Mouse (Mus musculus): ENCODE results near the gene Dusp8. TPM values are rescaled to one million over a fixed set of nuclear protein-coding genes. Genes with fewer than 3 reads are reported as not detected.

Gene Dusp8
- total and polyA plus RNA-seq, 3 experiments = 0.14 to 1.5 (median 0.17) TPM

GRCm38 (mm10) chr7:142087069-142087652 is 8.5 kb downstream of the Dusp8 start:
- Histone ChIP-seq H3K4me2 (ENCODE audit: insufficient read depth, low read depth, poor library complexity, severe bottlenecking) (no peak overlapping the region), H3K27me3 (replicated peaks) (peaks cover 58% of the 10 kb centered on the region), H3K9ac (ENCODE audit: insufficient read depth, low read depth) (no peak overlapping the region), H3K4me1 (ENCODE audit: control insufficient read depth in 1 of 2, insufficient read depth in 2 of 2) (no peaks in the 10 kb centered on the region), H3K36me3 (replicated peaks in 1 of 2; ENCODE audit: control insufficient read depth in 1 of 2, insufficient read depth in 1 of 2, low read length in 1 of 2) (peaks cover 13 to 28% of the 10 kb centered on the region in 2 experiments), H3K9me3 (replicated peaks; ENCODE audit: low read length) (no peaks in the 10 kb centered on the region), H3K79me2 (replicated peaks; ENCODE audit: control insufficient read depth, extremely low read depth, insufficient read depth, poor library complexity, severe bottlenecking) (no peaks in the 10 kb centered on the region), H3K27ac (ENCODE audit: insufficient read depth, low read depth) (no peak overlapping the region), H3K4me3 (replicated peaks in 1 of 3; ENCODE audit: low read depth in 2 of 3, low read length in 2 of 3, poor library complexity in 1 of 3) (no peak overlapping the region)
- dilution Hi-C loops (cut with MboI; ENCODE audit: extremely low pct_ligation_motif_present, extremely low pct_unique_long_range_greater_than_20kb, low sequenced_read_pairs) (no loop called here), in situ Hi-C loops (cut with MboI; ENCODE audit: low pct_ligation_motif_present, low pct_unique_long_range_greater_than_20kb, low sequenced_read_pairs) (no loop called here)
- DNase-seq (ENCODE audit: extremely low read depth) = no peak
- no peak for TF ChIP-seq KAT2A (IDR thresholded peaks at IDR 0.05; ENCODE audit: insufficient replicate concordance, low read length)
- TF ChIP-seq ZMIZ1 (IDR thresholded peaks at IDR 0.05; ENCODE audit: low read depth, low read length) = no peak
- no peak for TF ChIP-seq USF2 (conservative IDR thresholded peaks at IDR 0.05; ENCODE audit: low read depth, low read length)
- TF ChIP-seq ZKSCAN1 (IDR thresholded peaks at IDR 0.05; ENCODE audit: borderline replicate concordance, low read depth, low read length) = no peak
- TF ChIP-seq PAX5 (IDR thresholded peaks at IDR 0.05; ENCODE audit: low read length) = no peak
- no peak for TF ChIP-seq TBP (conservative IDR thresholded peaks at IDR 0.05; ENCODE audit: low read depth, low read length)
- no peak for TF ChIP-seq CHD2 (IDR thresholded peaks at IDR 0.05; ENCODE audit: low read length)
- no peak for TF ChIP-seq TCF12 (IDR thresholded peaks at IDR 0.05; ENCODE audit: low read depth, low read length)
- TF ChIP-seq USF1 (IDR thresholded peaks at IDR 0.05; ENCODE audit: low read depth, low read length) = no peak

DNA sequence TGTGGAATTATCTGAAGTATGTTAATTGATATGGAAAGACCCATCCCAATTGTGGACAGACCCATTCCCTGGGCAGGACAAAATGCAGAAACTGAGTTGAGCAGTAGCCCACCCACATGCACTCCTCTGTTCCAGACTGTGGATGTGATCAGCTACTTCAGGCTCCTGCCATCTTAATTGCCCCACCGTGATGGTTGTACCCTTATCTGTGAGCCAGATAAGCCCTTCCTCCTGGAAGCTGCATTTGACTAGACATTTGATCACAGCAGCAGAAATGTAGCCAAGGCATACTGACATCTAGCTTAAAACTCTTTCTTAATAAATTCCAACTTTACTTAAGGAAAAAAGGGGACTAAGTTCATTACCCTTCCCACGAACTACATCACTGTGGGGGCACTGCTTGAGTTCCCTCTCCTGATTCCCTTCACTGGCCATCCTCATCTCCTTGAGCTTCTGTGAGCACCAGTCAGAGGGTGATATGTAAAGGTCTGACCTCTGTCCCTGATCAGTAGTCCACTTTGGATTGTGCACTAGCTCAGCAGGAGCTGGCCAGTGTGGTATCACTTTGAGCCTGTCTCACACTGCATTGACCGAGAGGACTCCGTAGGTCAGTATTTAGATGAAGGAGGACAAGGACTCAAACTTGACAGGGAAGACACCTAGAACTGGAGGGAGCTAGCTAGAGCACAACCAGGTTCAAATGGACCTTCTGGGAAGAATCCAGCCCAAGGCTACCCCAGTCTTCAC is 9.3 kb downstream of the Dusp8 start:
- Histone ChIP-seq H3K79me2 (replicated peaks; ENCODE audit: control insufficient read depth, extremely low read depth, insufficient read depth, poor library complexity, severe bottlenecking) (no peaks in the 10 kb centered on the region), H3K36me3 (replicated peaks in 1 of 2; ENCODE audit: control insufficient read depth in 1 of 2, insufficient read depth in 1 of 2, low read length in 1 of 2) (peaks cover 15 to 32% of the 10 kb centered on the region in 2 experiments), H3K4me2 (ENCODE audit: insufficient read depth, low read depth, poor library complexity, severe bottlenecking) (no peak overlapping the region), H3K4me3 (replicated peaks in 1 of 3; ENCODE audit: low read depth in 2 of 3, low read length in 2 of 3, poor library complexity in 1 of 3) (no peak overlapping the region), H3K27ac (ENCODE audit: insufficient read depth, low read depth) (no peak overlapping the region), H3K27me3 (replicated peaks) (peaks cover 50% of the 10 kb centered on the region), H3K9ac (ENCODE audit: insufficient read depth, low read depth) (no peak overlapping the region), H3K9me3 (replicated peaks; ENCODE audit: low read length) (no peaks in the 10 kb centered on the region), H3K4me1 (ENCODE audit: control insufficient read depth in 1 of 2, insufficient read depth in 2 of 2) (no peaks in the 10 kb centered on the region)
- TF ChIP-seq NELFE (IDR thresholded peaks at IDR 0.05; ENCODE audit: low read depth, low read length) (no peak), CHD1 (IDR thresholded peaks at IDR 0.05; ENCODE audit: low read depth, low read length) (no peak), PAX5 (IDR thresholded peaks at IDR 0.05; ENCODE audit: low read length) (no peak), MAX (IDR thresholded peaks at IDR 0.05; ENCODE audit: low read length) (no peak), JUN (IDR thresholded peaks at IDR 0.05; ENCODE audit: insufficient read depth, low read depth, low read length) (no peak), ZC3H11A (IDR thresholded peaks at IDR 0.05; ENCODE audit: low read depth, low read length) (no peak), ETS1 (conservative IDR thresholded peaks at IDR 0.05; ENCODE audit: low read depth, low read length) (no peak)
- dilution Hi-C loops (cut with MboI; ENCODE audit: extremely low pct_ligation_motif_present, extremely low pct_unique_long_range_greater_than_20kb, low sequenced_read_pairs) (no loop called here), in situ Hi-C loops (cut with MboI; ENCODE audit: low pct_ligation_motif_present, low pct_unique_long_range_greater_than_20kb, low sequenced_read_pairs) (no loop called here)
- no peak for DNase-seq (ENCODE audit: extremely low read depth)

Measured in CH12.LX (cell line).